Mouse (Mus musculus): ENCODE results near the gene Gm20695.
A peak's percentile ranks its signal among the peaks of the same experiment; 100 is the strongest.

Gm20695 gene

DNA sequence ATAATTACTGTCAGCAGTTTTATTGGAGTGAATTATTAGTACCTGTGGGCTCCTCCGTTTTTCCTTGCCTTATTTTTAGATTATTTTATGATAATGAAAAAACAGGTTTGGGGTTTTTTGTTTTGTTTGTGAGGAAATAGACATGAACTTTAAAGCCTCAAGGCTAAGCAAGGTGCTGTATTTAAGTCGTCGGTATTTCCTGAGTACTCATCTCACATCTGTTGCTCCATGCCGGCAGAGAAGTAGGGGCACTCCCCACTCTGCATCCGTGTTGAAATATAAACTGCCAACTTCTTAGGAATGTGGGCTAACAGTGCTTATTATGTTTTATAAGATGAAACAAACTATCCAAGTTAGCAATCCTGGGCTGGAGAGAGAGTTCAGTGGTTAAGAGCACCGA is 11.6 kb downstream of the Gm20695 start:
- no peak for DNase-seq

DNA sequence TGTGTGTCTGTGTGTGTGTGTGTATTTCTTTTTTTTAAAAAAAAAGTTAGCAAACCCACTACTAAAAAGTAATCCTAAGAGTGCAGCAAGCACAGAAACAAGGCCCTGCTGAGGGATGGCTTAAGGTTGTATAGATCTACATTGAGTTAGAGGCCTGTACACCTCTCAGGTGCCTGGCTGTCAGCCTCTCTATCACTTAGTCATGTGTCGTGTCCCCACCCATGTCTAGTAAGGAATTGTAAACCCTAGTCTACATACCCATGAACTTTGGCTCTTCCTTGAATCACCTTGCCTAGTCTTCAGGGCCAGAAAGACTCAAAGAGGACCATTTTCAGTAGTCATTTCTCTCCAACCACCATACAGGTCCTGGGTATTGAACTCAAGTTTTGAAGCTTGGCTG is 12.1 kb downstream of the Gm20695 start:
- no peak for DNase-seq

DNA sequence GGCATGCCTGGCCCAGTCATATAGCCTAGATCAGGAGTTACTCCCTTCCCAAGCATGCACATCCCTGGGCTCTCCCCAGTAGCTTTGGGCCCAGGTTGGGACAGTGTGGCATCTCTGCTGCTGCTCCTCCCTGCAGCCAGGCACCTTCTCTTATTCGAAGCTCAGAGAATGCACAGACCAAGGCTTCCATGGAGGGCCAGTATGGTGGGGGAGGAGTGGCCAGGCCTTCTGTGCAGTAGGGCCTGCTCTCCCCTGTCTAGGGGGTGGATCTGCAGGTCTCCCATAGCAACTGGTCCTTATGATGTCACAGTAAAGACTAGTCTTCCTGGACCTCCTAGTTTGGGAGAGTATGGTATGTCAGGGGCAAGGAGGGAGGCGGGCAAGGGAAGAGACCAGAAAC is 23.0 kb downstream of the Gm20695 start:
- no peak for DNase-seq

- DNase-seq, result peak; percentile 84 to 87
Observed at GRCm38 (mm10) chr16:3908537-3909111, 24.2 kb downstream of the Gm20695 start, which contains the start of the genes 1700037C18Rik and Cluap1. Gene 1700037C18Rik (minus strand): TSS chr16:3908689. Gene Cluap1 (plus strand): TSS chr16:3908801.

GRCm38 (mm10) chr16:3909118-3909517 is 24.7 kb downstream of the Gm20695 start:
- no peak for DNase-seq

DNA sequence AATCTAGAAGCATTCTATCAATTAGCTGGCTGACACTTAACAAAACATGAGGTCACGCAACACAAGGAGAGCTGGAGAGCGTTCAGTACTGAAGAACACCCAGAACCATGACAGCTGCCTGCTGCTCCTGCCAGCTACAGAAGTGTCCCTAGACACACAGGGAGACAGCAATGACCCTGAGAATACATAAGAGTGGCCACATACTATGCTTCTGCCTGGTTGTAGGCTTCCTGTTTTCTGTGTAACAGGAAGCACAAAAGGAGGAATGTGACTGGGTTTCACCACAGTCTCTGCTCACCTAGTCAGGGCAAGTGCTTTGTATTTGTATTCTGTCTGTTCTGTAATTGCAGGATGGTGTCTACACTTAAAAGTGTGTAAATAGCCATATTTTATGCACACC is 36.3 kb downstream of the Gm20695 start:
- no peak for DNase-seq

DNA sequence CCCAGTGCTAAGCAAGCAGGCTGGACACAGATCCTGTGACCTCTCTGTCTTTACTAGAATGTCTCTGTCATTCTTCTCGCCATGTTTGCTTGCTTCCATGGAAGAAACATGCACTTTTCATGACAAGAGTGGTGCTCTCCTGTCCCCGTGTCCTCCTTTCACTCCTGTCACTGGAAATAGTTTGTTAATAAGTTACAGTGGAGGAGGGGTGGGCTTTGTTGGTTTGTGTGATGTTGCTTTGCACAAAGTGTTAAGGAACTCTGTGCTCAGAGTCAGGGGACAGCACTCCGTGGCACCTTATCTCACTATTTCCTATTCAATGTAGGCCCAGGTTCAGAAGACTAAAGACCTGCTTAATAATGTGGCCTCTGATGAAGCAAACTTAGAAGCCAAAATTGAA is 39.1 kb downstream of the Gm20695 start:
- no peak for DNase-seq

GRCm38 (mm10) chr16:3923966-3924365 is 39.5 kb downstream of the Gm20695 start:
- no peak for DNase-seq

DNA sequence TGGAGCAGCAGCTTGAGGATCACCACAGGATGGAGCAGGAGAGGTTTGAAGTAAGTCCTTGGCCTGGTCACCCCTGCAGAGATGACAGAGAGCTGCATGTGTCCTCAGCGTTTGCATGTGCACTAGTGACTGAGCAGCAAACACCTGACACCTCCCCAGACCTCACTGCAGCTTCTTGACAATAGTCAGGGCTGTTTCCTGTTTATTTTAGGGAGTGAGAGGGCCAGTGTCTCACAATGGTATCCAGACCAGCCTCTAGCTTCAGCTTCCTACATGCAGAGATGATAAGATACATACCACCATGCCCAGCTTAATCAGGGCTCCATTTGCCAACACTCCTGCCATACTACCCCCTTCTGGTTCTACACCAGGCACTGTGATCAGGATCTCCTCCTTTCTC is 44.1 kb downstream of the Gm20695 start:
- DNase-seq, result no peak

GRCm38 (mm10) chr16:3929151-3929550 is 44.7 kb downstream of the Gm20695 start:
- DNase-seq, result no peak

DNA sequence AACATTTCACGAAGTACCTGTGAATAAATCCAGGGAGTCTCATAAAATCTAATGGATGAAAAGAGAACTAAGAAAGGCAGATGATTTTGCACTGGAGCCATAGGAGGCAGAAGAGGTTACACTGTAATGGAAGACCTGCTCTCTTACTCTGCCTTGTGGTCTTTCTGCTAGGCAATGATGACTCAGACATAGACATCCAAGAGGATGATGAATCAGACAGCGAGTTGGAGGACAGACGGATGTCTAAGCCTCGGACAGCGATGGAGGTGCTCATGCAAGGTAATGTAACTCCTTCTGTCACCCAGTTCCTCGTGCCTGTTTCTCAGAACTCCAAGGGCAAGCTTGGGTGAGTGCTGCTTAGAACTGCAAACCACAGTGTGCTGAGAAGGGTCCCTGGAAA is 49.1 kb downstream of the Gm20695 start:
- no peak for DNase-seq

GRCm38 (mm10) chr16:3934091-3934490 is 49.6 kb downstream of the Gm20695 start:
- DNase-seq, result no peak

GRCm38 (mm10) chr16:3934701-3935100 is 50.3 kb downstream of the Gm20695 start:
- DNase-seq, result no peak

DNA sequence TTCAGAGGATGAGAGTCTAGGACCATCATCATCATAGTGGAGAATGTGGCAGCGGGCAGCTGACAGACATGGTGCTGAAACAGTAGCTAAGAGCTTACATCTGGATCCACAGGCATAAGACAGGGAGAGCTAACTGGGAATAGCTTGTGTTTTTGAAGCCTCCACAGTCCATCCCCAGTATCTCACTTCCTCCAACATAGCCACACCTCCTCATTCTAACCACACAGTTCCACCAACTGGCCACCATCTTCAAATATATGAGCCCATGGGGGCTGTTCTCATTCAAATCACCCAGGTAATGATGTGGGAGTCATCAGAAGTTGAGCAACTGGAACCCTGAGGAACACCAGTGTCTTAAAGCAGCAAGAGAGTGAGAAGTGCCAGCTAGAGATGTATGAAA is 66.7 kb downstream of the Gm20695 start:
- no peak for DNase-seq

- DNase-seq, result no peak
Observed at GRCm38 (mm10) chr16:3956369-3956768, 71.9 kb downstream of the Gm20695 start.

GRCm38 (mm10) chr16:3959261-3959660 is 74.8 kb downstream of the Gm20695 start:
- DNase-seq, result no peak

DNA sequence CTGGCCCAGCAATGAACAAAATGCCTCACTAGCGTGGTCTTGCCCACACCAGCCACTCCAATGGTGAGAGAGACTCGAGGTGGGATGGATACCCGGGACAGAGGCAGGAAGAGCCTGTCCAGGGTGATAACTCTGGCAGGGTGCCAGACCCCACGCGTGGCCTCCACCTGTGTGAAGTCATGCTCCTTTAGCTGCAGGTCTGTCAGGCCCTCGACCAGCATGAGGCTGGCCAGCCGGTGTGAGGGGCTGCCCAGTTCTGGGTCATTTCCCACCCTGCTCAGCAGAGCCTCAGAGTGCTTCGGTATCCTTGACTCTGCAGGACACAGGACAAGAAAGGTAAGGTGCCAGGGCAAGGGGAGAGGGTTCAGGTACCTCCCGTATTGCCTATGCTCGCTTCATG is 80.5 kb downstream of the Gm20695 start:
- DNase-seq, result no peak

GRCm38 (mm10) chr16:3965534-3965933 is 81.1 kb downstream of the Gm20695 start:
- DNase-seq, result no peak

Data from thymus, postnatal 36 days (tissue).